Mouse (Mus musculus) E14TG2a.4 (cell line): ENCODE results near the gene E130308A19Rik.

Experiments used
- H3K27me3 ChIP-seq: 2 replicates; pipeline ENCODE4 v1.6.1; 2014; ENCODE audit warnings: low read length, control low read depth; ENCODE audit not compliant: insufficient read depth
- H3K36me3 ChIP-seq: 2 replicates; pipeline ENCODE4 v1.6.1; 2014; ENCODE audit warnings: low read length, control low read depth; ENCODE audit not compliant: insufficient read depth
- H3K4me1 ChIP-seq: replicated peaks from 2 replicates; pipeline ENCODE4 v1.6.1; 2014; ENCODE audit warnings: low read depth, low read length, control low read depth
- H3K4me3 ChIP-seq: replicated peaks from 2 replicates; pipeline ENCODE4 v1.5.1; 2014; ENCODE audit warnings: mild to moderate bottlenecking, low read length
- H3K9me3 ChIP-seq: 2 replicates; pipeline ENCODE4 v1.6.1; 2014; ENCODE audit warnings: low read length, control low read depth
- CTCF ChIP-seq: conservative IDR thresholded peaks from 2 replicates; pipeline ENCODE4 v1.5.1; 2014; ENCODE audit warnings: low read length
- NANOG ChIP-seq: IDR thresholded peaks from 2 replicates; pipeline ENCODE4 v1.6.1; 2014; ENCODE audit warnings: borderline replicate concordance, low read length, mixed read lengths
- POU5F1 ChIP-seq: IDR thresholded peaks from 2 replicates; pipeline ENCODE4 v1.6.1; 2014; ENCODE audit warnings: low read length, borderline replicate concordance

The E130308A19Rik gene

GRCm38 (mm10) chr4:59594614-59595013 is 31.4 kb upstream of the E130308A19Rik start:
- Histone ChIP-seq H3K4me3 (no peak overlapping the region), H3K9me3 (no peaks in the 10 kb centered on the region), H3K36me3 (no peaks in the 10 kb centered on the region), H3K27me3 (no peaks in the 10 kb centered on the region), H3K4me1 (no peaks in the 10 kb centered on the region)
- TF ChIP-seq CTCF (no peak), POU5F1 (no peak), NANOG (no peak)

DNA sequence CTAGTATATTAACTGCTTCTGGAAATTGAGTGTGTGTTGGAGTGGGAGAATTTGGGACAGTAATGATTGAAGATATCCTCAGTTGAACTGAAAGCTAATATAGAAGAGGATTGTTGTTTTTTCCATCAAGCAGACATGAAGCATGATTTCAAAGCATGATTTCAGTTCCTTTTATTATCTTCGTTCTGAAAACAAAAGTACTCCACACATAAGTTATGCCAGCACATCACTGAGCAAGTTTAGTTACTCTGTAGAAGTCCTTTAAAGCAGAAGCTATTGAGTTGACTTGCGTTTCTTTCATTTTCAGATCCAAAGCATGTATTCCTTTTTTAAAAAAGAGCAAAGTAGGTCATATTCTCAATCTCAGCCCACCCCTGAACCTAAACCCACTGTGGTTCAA is 29.5 kb upstream of the E130308A19Rik start:
- Histone ChIP-seq H3K27me3 (no peaks in the 10 kb centered on the region), H3K4me1 (no peaks in the 10 kb centered on the region), H3K9me3 (no peaks in the 10 kb centered on the region), H3K36me3 (no peaks in the 10 kb centered on the region), H3K4me3 (no peak overlapping the region)
- TF ChIP-seq CTCF (no peak), POU5F1 (no peak), NANOG (no peak)

- no peaks in the 10 kb centered on the region for H3K36me3 ChIP-seq
- 0 out of 2 replicates have a peak, but pooled peaks have one; percentile 2 for TF ChIP-seq CTCF
- TF ChIP-seq POU5F1 = no peak
- H3K9me3 ChIP-seq = no peaks in the 10 kb centered on the region
- no peak overlapping the region for H3K4me3 ChIP-seq
- H3K27me3 ChIP-seq = no peaks in the 10 kb centered on the region
- no peaks in the 10 kb centered on the region for H3K4me1 ChIP-seq
Observed at GRCm38 (mm10) chr4:59602704-59603103, 23.3 kb upstream of the E130308A19Rik start.

- no peak for TF ChIP-seq NANOG
- TF ChIP-seq POU5F1 = no peak
- TF ChIP-seq CTCF = no peak
Observed at GRCm38 (mm10) chr4:59604892-59605291, 21.1 kb upstream of the E130308A19Rik start.

GRCm38 (mm10) chr4:59605501-59605900 is 20.5 kb upstream of the E130308A19Rik start:
- Histone ChIP-seq H3K36me3 (no peaks in the 10 kb centered on the region), H3K9me3 (no peaks in the 10 kb centered on the region), H3K4me3 (no peak overlapping the region), H3K27me3 (no peaks in the 10 kb centered on the region), H3K4me1 (no peaks in the 10 kb centered on the region)
- TF ChIP-seq NANOG (no peak), CTCF (no peak), POU5F1 (no peak)

More at GRCm38 (mm10) chr4:59604892-59605291, 21.1 kb upstream of the E130308A19Rik start:
- Histone ChIP-seq H3K9me3 (no peaks in the 10 kb centered on the region), H3K27me3 (no peaks in the 10 kb centered on the region), H3K4me1 (no peaks in the 10 kb centered on the region), H3K36me3 (no peaks in the 10 kb centered on the region), H3K4me3 (no peak overlapping the region)

- TF ChIP-seq POU5F1 = no peak
- no peak for TF ChIP-seq NANOG
- TF ChIP-seq CTCF = no peak
- Histone ChIP-seq H3K4me3 (no peak overlapping the region), H3K9me3 (no peaks in the 10 kb centered on the region)
Observed at GRCm38 (mm10) chr4:59610411-59610810, 15.6 kb upstream of the E130308A19Rik start.

DNA sequence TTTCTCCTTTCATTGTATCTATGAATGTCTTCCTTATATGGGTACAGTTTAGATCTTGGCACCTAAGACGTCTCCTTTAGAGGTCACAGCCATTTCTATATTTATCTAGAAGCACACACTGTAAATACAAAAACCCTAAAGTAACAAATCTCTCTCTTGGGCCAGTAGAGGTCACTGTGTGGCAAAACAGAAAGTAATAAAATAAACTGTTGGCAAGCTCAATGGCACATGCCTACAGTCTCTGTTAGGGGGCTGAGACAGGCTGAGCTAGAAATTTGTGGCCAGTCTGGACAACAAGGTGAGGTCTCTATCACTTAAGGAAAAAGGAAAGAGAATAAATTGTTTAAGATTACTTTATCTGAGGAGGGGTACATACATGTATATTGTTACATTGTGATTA is 11.0 kb upstream of the E130308A19Rik start:
- H3K27me3 ChIP-seq = no peaks in the 10 kb centered on the region
- H3K9me3 ChIP-seq = no peaks in the 10 kb centered on the region
- H3K4me1 ChIP-seq = no peaks in the 10 kb centered on the region
- TF ChIP-seq NANOG (no peak), POU5F1 (no peak), CTCF (peak; percentile 23; the same call in 1 of the 2 replicates)
- no peaks in the 10 kb centered on the region for H3K36me3 ChIP-seq
- no peak overlapping the region for H3K4me3 ChIP-seq

More at GRCm38 (mm10) chr4:59610411-59610810, 15.6 kb upstream of the E130308A19Rik start:
- H3K4me1 ChIP-seq = no peaks in the 10 kb centered on the region
- no peaks in the 10 kb centered on the region for H3K36me3 ChIP-seq
- no peaks in the 10 kb centered on the region for H3K27me3 ChIP-seq

- Histone ChIP-seq H3K27me3 (no peaks in the 10 kb centered on the region), H3K4me1 (peaks cover 5% of the 10 kb centered on the region; the same call in 1 of the 2 replicates), H3K4me3 (no peak overlapping the region), H3K9me3 (no peaks in the 10 kb centered on the region), H3K36me3 (no peaks in the 10 kb centered on the region)
- TF ChIP-seq NANOG = no peak
- no peak for TF ChIP-seq CTCF
- no peak for TF ChIP-seq POU5F1
Observed at GRCm38 (mm10) chr4:59619611-59620245, 6.3 kb upstream of the E130308A19Rik start.

DNA sequence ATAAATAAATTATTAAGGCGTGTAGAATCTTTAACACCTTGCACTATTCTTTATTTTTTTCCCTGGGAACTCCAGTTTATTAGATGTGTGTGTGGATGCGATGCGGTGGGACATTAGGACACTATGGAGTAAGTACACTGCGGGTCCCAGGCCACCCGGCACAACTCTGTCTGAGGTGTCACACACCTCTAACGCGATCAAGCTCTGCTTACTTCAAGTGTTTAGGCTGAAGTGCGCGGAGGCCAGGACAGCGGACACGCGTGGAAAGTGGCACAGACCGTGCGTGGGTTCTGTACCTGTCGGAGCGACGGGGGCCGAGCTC is 374 bp upstream of the E130308A19Rik start:
- Histone ChIP-seq H3K4me1 (peaks cover 24% of the 10 kb centered on the region), H3K36me3 (no peaks in the 10 kb centered on the region), H3K27me3 (no peaks in the 10 kb centered on the region), H3K9me3 (no peaks in the 10 kb centered on the region), H3K4me3 (peak overlapping the region; percentile 99)
- TF ChIP-seq NANOG (no peak), CTCF (no peak), POU5F1 (no peak)
